Mouse (Mus musculus): ENCODE results near the gene Notch2.

DNA sequence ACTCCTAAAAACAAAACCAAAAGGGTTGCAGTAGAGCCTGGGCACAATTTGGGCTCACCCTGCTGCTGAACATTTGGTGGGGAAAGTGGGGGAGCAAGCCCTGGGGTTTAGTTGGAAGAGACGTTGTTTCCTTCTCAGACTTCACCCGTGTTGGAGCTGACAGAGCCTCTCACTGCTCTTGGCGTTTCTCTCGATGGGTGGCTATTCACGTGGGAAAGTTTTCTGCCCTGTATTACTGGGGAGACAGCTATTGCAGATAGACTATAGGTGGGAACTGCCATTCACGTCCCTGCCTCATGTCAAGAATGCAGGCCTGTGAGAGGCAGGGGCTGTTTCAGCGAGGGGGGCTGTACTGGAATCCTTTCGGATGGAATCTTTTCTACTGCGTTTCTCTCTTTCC is 50.5 kb downstream of the Notch2 start:
- TF ChIP-seq GATA1 (IDR thresholded peaks at IDR 0.05; ENCODE audit: low read length) = no peak
- TF ChIP-seq TAL1 (IDR thresholded peaks at IDR 0.05; ENCODE audit: low read length) = no peak

Data from erythroblast, embryonic 14.5 days (primary cell).